Mouse (Mus musculus) bone marrow macrophage, adult 2 months (primary cell): ENCODE results near the gene Hipk2.

Experiments used
- CTCF ChIP-seq: IDR thresholded peaks from 2 replicates; pipeline ENCODE4 v1.5.1; 2012; ENCODE audit warnings: low read depth, mild to moderate bottlenecking, low read length, moderate library complexity
- POLR2A ChIP-seq: IDR thresholded peaks from 2 replicates; pipeline ENCODE4 v1.6.1; 2012; ENCODE audit warnings: mild to moderate bottlenecking, low read depth, low read length, borderline replicate concordance

GRCm38 (mm10) chr6:38801252-38801651 is 74.7 kb downstream of the Hipk2 start:
- TF ChIP-seq CTCF (no peak), POLR2A (no peak)
